Mouse (Mus musculus): ENCODE measurements around the gene Sptbn4.

The Sptbn4 gene

GRCm38 (mm10) chr7:27323001-27323400 is 124.5 kb downstream of the Sptbn4 start:
- no peak for DNase-seq

- DNase-seq: no peak
These were observed 125.2 kb downstream of the Sptbn4 start for GRCm38 (mm10) chr7:27322291-27322690.

GRCm38 (mm10) chr7:27319411-27319810 is 128.1 kb downstream of the Sptbn4 start:
- no peak for DNase-seq

GRCm38 (mm10) chr7:27315958-27316357 is 131.5 kb downstream of the Sptbn4 start:
- DNase-seq: no peak

- no peak for DNase-seq
These were observed 133.1 kb downstream of the Sptbn4 start for GRCm38 (mm10) chr7:27314393-27314792.

GRCm38 (mm10) chr7:27311651-27312284 is 135.7 kb downstream of the Sptbn4 start:
- DNase-seq: no peak

GRCm38 (mm10) chr7:27310996-27311535 is 136.4 kb downstream of the Sptbn4 start:
- DNase-seq: no peak

GRCm38 (mm10) chr7:27310306-27310705 is 137.2 kb downstream of the Sptbn4 start:
- no peak for DNase-seq

GRCm38 (mm10) chr7:27309832-27310231 is 137.7 kb downstream of the Sptbn4 start:
- no peak for DNase-seq

- DNase-seq: peak; percentile 53
These were observed 138.5 kb downstream of the Sptbn4 start for GRCm38 (mm10) chr7:27308821-27309549.

- no peak for DNase-seq
These were observed 139.9 kb downstream of the Sptbn4 start for GRCm38 (mm10) chr7:27307551-27307950.

All from liver (tissue).